Mouse (Mus musculus): Measurements from ENCODE around the gene Ttc37. TPM values are rescaled to one million over a fixed set of nuclear protein-coding genes. Genes with fewer than 3 reads are reported as not detected.

Ttc37 gene
- total and polyA plus RNA-seq, 2 experiments from 2014 or later = 3.9 to 21.5 TPM

- Histone ChIP-seq H3K4me1 (ENCODE audit: control insufficient read depth, insufficient read depth) (no peaks in the 10 kb centered on the region), H3K4me2 (ENCODE audit: low read depth, low read length) (no peak overlapping the region), H3K9me3 (replicated peaks; ENCODE audit: control insufficient read depth, low read length) (no peaks in the 10 kb centered on the region), H3K9ac (replicated peaks; ENCODE audit: low read depth, low read length) (no peak overlapping the region), H3K27me3 (ENCODE audit: control insufficient read depth, insufficient read depth, low read length) (no peaks in the 10 kb centered on the region), H3K4me3 (ENCODE audit: low read depth, low read length) (no peak overlapping the region), H3K27ac (ENCODE audit: low read depth) (no peak overlapping the region), H3K36me3 (replicated peaks; ENCODE audit: control insufficient read depth, insufficient read depth, low read length) (peaks cover 12% of the 10 kb centered on the region)
- ATAC-seq (ENCODE audit: insufficient read depth, low read depth) (no peak), DNase-seq (ENCODE audit: low spot score) (no peak)
- WGBS = 75% methylated on average over 13 of the region's 13 CpGs
- no peak for TF ChIP-seq EP300 (IDR thresholded peaks at IDR 0.05; ENCODE audit: low read depth)
- TF ChIP-seq CTCF (IDR thresholded peaks at IDR 0.05; ENCODE audit: low read depth) = no peak
Observed at GRCm38 (mm10) chr13:76064363-76064945, 34.1 kb upstream of the Ttc37 start.

GRCm38 (mm10) chr13:76074323-76074722 is 24.2 kb upstream of the Ttc37 start:
- WGBS = 49% methylated on average over 1 of the region's 1 CpGs
- ATAC-seq (ENCODE audit: insufficient read depth, low read depth) (no peak), DNase-seq (ENCODE audit: low spot score) (no peak)
- no peaks in the 10 kb centered on the region for H3K27me3 ChIP-seq (ENCODE audit: control insufficient read depth, insufficient read depth, low read length)
- H3K4me1 ChIP-seq (ENCODE audit: control insufficient read depth, insufficient read depth) = no peaks in the 10 kb centered on the region
- TF ChIP-seq EP300 (IDR thresholded peaks at IDR 0.05; ENCODE audit: low read depth) (no peak), CTCF (IDR thresholded peaks at IDR 0.05; ENCODE audit: low read depth) (no peak)
- H3K9me3 ChIP-seq (replicated peaks; ENCODE audit: control insufficient read depth, low read length) = no peaks in the 10 kb centered on the region
- H3K4me2 ChIP-seq (ENCODE audit: low read depth, low read length) = no peak overlapping the region
- H3K4me3 ChIP-seq (ENCODE audit: low read depth, low read length) = no peak overlapping the region
- H3K27ac ChIP-seq (ENCODE audit: low read depth) = no peak overlapping the region
- no peaks in the 10 kb centered on the region for H3K36me3 ChIP-seq (replicated peaks; ENCODE audit: control insufficient read depth, insufficient read depth, low read length)
- H3K9ac ChIP-seq (replicated peaks; ENCODE audit: low read depth, low read length) = no peak overlapping the region

- Histone ChIP-seq H3K27me3 (ENCODE audit: control insufficient read depth, insufficient read depth, low read length) (no peaks in the 10 kb centered on the region), H3K36me3 (replicated peaks; ENCODE audit: control insufficient read depth, insufficient read depth, low read length) (no peaks in the 10 kb centered on the region), H3K9ac (replicated peaks; ENCODE audit: low read depth, low read length) (peak overlapping the region; percentile 59; the same call in 1 of the 2 replicates), H3K27ac (ENCODE audit: low read depth) (peak overlapping the region; percentile 63), H3K4me3 (ENCODE audit: low read depth, low read length) (peak overlapping the region; percentile 76), H3K9me3 (replicated peaks; ENCODE audit: control insufficient read depth, low read length) (no peaks in the 10 kb centered on the region), H3K4me1 (ENCODE audit: control insufficient read depth, insufficient read depth) (peaks cover 9% of the 10 kb centered on the region; the same call in 1 of the 2 replicates), H3K4me2 (ENCODE audit: low read depth, low read length) (peak overlapping the region; percentile 68)
- TF ChIP-seq EP300 (IDR thresholded peaks at IDR 0.05; ENCODE audit: low read depth) = no peak
- TF ChIP-seq CTCF (IDR thresholded peaks at IDR 0.05; ENCODE audit: low read depth) = no peak
- DNase-seq (ENCODE audit: low spot score) = peak; percentile 30
- WGBS = 5% methylated on average over 16 of the region's 16 CpGs
- peak; percentile 75 for ATAC-seq (ENCODE audit: insufficient read depth, low read depth)
Observed at GRCm38 (mm10) chr13:76098116-76098492, 430 bp upstream of the Ttc37 start.

- 95% methylated on average over 2 of the region's 2 CpGs for WGBS
- Histone ChIP-seq H3K36me3 (replicated peaks; ENCODE audit: control insufficient read depth, insufficient read depth, low read length) (no peaks in the 10 kb centered on the region), H3K27me3 (ENCODE audit: control insufficient read depth, insufficient read depth, low read length) (no peaks in the 10 kb centered on the region), H3K4me3 (ENCODE audit: low read depth, low read length) (no peak overlapping the region), H3K4me1 (ENCODE audit: control insufficient read depth, insufficient read depth) (peaks cover 9% of the 10 kb centered on the region; the same call in 1 of the 2 replicates), H3K9ac (replicated peaks; ENCODE audit: low read depth, low read length) (no peak overlapping the region), H3K4me2 (ENCODE audit: low read depth, low read length) (no peak overlapping the region), H3K27ac (ENCODE audit: low read depth) (no peak overlapping the region), H3K9me3 (replicated peaks; ENCODE audit: control insufficient read depth, low read length) (no peaks in the 10 kb centered on the region)
- no peak for ATAC-seq (ENCODE audit: insufficient read depth, low read depth)
- TF ChIP-seq EP300 (IDR thresholded peaks at IDR 0.05; ENCODE audit: low read depth) (no peak), CTCF (IDR thresholded peaks at IDR 0.05; ENCODE audit: low read depth) (no peak)
- no peak for DNase-seq (ENCODE audit: low spot score)
Observed at GRCm38 (mm10) chr13:76101989-76102388, 3.5 kb downstream of the Ttc37 start.

- Histone ChIP-seq H3K36me3 (replicated peaks; ENCODE audit: control insufficient read depth, insufficient read depth, low read length) (peaks cover 45% of the 10 kb centered on the region), H3K27me3 (ENCODE audit: control insufficient read depth, insufficient read depth, low read length) (no peaks in the 10 kb centered on the region), H3K9ac (replicated peaks; ENCODE audit: low read depth, low read length) (no peak overlapping the region), H3K27ac (ENCODE audit: low read depth) (no peak overlapping the region), H3K4me2 (ENCODE audit: low read depth, low read length) (no peak overlapping the region), H3K9me3 (replicated peaks; ENCODE audit: control insufficient read depth, low read length) (no peaks in the 10 kb centered on the region), H3K4me3 (ENCODE audit: low read depth, low read length) (no peak overlapping the region), H3K4me1 (ENCODE audit: control insufficient read depth, insufficient read depth) (no peaks in the 10 kb centered on the region)
- TF ChIP-seq EP300 (IDR thresholded peaks at IDR 0.05; ENCODE audit: low read depth) (no peak), CTCF (IDR thresholded peaks at IDR 0.05; ENCODE audit: low read depth) (no peak)
- ATAC-seq (ENCODE audit: insufficient read depth, low read depth) = no peak
- 85% methylated on average over 18 of the region's 18 CpGs for WGBS
- no peak for DNase-seq (ENCODE audit: low spot score)
Observed at GRCm38 (mm10) chr13:76109069-76109824, 10.7 kb downstream of the Ttc37 start.

Measured in heart, postnatal 0 days (tissue).